Mouse (Mus musculus) kidney, embryonic 16.5 days (tissue): ENCODE measurements at regions not wholly inside any gene's neighbourhood (a gene's known extent, or its start where the extent isn't known, plus 50 kb on each side); places are given as distances from the start of the nearest gene placed in this dataset.
"Not testable (repeated sequence)": the region's sequence is repeated elsewhere in the genome, so short reads cannot be mapped to it uniquely, and the experiment has no call there.

Source experiments
- ATAC-seq: fragments of 200-750 bp; cut with Nextera tagmentation; 2 replicates; pipeline ENCODE4 v1.8.0; 2017; ENCODE audit warnings: moderate TSS enrichment; ENCODE audit not compliant: low FRiP score, low TSS enrichment
- H3K27ac ChIP-seq: fragments of 300-500 bp; sonication (generic); 2 replicates; pipeline ENCODE4 v1.5.1; 2014; ENCODE audit warnings: low read length
- H3K27me3 ChIP-seq: fragments of 300-500 bp; sonication (generic); 2 replicates; pipeline ENCODE4 v1.6.1; 2014; ENCODE audit warnings: low read length, control low read depth, mixed read lengths; ENCODE audit not compliant: insufficient read depth
- H3K36me3 ChIP-seq: fragments of 300-500 bp; sonication (generic); 2 replicates; pipeline ENCODE4 v1.6.1; 2014; ENCODE audit warnings: low read length, control low read depth, mixed read lengths; ENCODE audit not compliant: insufficient read depth
- H3K4me1 ChIP-seq: fragments of 300-500 bp; sonication (generic); 2 replicates; pipeline ENCODE4 v1.6.1; 2014; ENCODE audit warnings: low read length, control low read depth, mixed read lengths; ENCODE audit not compliant: insufficient read depth
- H3K4me2 ChIP-seq: fragments of 300-500 bp; sonication (generic); replicated peaks from 2 replicates; pipeline ENCODE4 v1.6.1; 2014; ENCODE audit warnings: low read depth, low read length
- H3K4me3 ChIP-seq: fragments of 300-500 bp; sonication (generic); 2 replicates; pipeline ENCODE4 v1.5.1; 2014; ENCODE audit warnings: mild to moderate bottlenecking, low read length
- H3K9ac ChIP-seq: fragments of 300-500 bp; sonication (generic); replicated peaks from 2 replicates; pipeline ENCODE4 v1.6.1; 2014; ENCODE audit warnings: low read length
- H3K9me3 ChIP-seq: fragments of 300-500 bp; sonication (generic); 2 replicates; pipeline ENCODE4 v1.6.1; 2016; ENCODE audit warnings: low read length, control low read depth
- WGBS: fragments of 180-500 bp; shearing (Covaris S2); extraction: QIAGEN DNeasy Blood & Tissue Kit; methylation state at CpG from one replicate; pipeline ENCODE4 v1.1.7; 2014; 5-methylcytosine and 5-hydroxymethylcytosine counted together

- 81% methylated on average over 4 of the region's 4 CpGs for WGBS
- ATAC-seq = no peak
- H3K9ac ChIP-seq = no peak overlapping the region
- H3K4me2 ChIP-seq = no peak overlapping the region
- H3K4me1 ChIP-seq = no peaks in the 10 kb centered on the region
- H3K27me3 ChIP-seq = no peaks in the 10 kb centered on the region
- no peak overlapping the region for H3K27ac ChIP-seq
- H3K9me3 ChIP-seq = peaks cover 7% of the 10 kb centered on the region
- no peak overlapping the region for H3K4me3 ChIP-seq
- no peaks in the 10 kb centered on the region for H3K36me3 ChIP-seq
Observed at GRCm38 (mm10) chr1:35913551-35913950, 154.6 kb upstream of the Hs6st1 start.

- ATAC-seq, H3K9ac ChIP-seq, H3K27me3 ChIP-seq, H3K36me3 ChIP-seq, H3K4me1 ChIP-seq, H3K27ac ChIP-seq, H3K4me2 ChIP-seq, H3K9me3 ChIP-seq, H3K4me3 ChIP-seq: not testable (repeated sequence)
- 92% methylated on average over 8 of the region's 8 CpGs for WGBS
Observed at GRCm38 (mm10) chr1:35914175-35914574, 154.0 kb upstream of the Hs6st1 start.

GRCm38 (mm10) chr1:35915526-35915925 is 152.7 kb upstream of the Hs6st1 start:
- no peaks in the 10 kb centered on the region for H3K4me1 ChIP-seq
- no peak for ATAC-seq
- peaks cover 7% of the 10 kb centered on the region for H3K9me3 ChIP-seq
- no peak overlapping the region for H3K9ac ChIP-seq
- H3K4me2 ChIP-seq = no peak overlapping the region
- no peak overlapping the region for H3K27ac ChIP-seq
- no peaks in the 10 kb centered on the region for H3K27me3 ChIP-seq
- WGBS = 84% methylated on average over 6 of the region's 6 CpGs
- H3K36me3 ChIP-seq = no peaks in the 10 kb centered on the region
- H3K4me3 ChIP-seq = no peak overlapping the region

GRCm38 (mm10) chr1:35919840-35920734 is 148.1 kb upstream of the Hs6st1 start:
- Histone ChIP-seq H3K9me3 (peaks cover 1% of the 10 kb centered on the region), H3K36me3 (no peaks in the 10 kb centered on the region), H3K9ac (no peak overlapping the region), H3K4me3 (no peak overlapping the region), H3K4me2 (no peak overlapping the region), H3K27ac (no peak overlapping the region), H3K4me1 (no peaks in the 10 kb centered on the region), H3K27me3 (no peaks in the 10 kb centered on the region)
- ATAC-seq = no peak
- 78% methylated on average over 12 of the region's 12 CpGs for WGBS

GRCm38 (mm10) chr1:35924796-35925195 is 143.4 kb upstream of the Hs6st1 start:
- Histone ChIP-seq H3K4me1 (peaks cover 7% of the 10 kb centered on the region; the same call in 1 of the 2 replicates), H3K4me2 (no peak overlapping the region), H3K27ac (no peak overlapping the region), H3K4me3 (no peak overlapping the region), H3K9ac (no peak overlapping the region), H3K9me3 (no peaks in the 10 kb centered on the region), H3K27me3 (no peaks in the 10 kb centered on the region), H3K36me3 (no peaks in the 10 kb centered on the region)
- no peak for ATAC-seq
- WGBS = 92% methylated on average over 4 of the region's 4 CpGs

GRCm38 (mm10) chr1:35925301-35925700 is 142.9 kb upstream of the Hs6st1 start:
- Histone ChIP-seq H3K27me3 (no peaks in the 10 kb centered on the region), H3K4me2 (no peak overlapping the region), H3K4me1 (peaks cover 7% of the 10 kb centered on the region; the same call in 1 of the 2 replicates), H3K36me3 (no peaks in the 10 kb centered on the region), H3K27ac (no peak overlapping the region), H3K9ac (no peak overlapping the region), H3K9me3 (no peaks in the 10 kb centered on the region), H3K4me3 (no peak overlapping the region)
- no peak for ATAC-seq
- 86% methylated on average over 4 of the region's 4 CpGs for WGBS

GRCm38 (mm10) chr1:35926191-35927048 is 141.8 kb upstream of the Hs6st1 start:
- H3K4me1 ChIP-seq = peaks cover 7% of the 10 kb centered on the region; the same call in 1 of the 2 replicates
- H3K27ac ChIP-seq = no peak overlapping the region
- H3K36me3 ChIP-seq = no peaks in the 10 kb centered on the region
- no peaks in the 10 kb centered on the region for H3K27me3 ChIP-seq
- 64% methylated on average over 5 of the region's 5 CpGs for WGBS
- H3K4me2 ChIP-seq = no peak overlapping the region
- ATAC-seq = peak; percentile 35; the same call in 1 of the 2 replicates
- H3K9me3 ChIP-seq = no peaks in the 10 kb centered on the region
- H3K9ac ChIP-seq = no peak overlapping the region
- H3K4me3 ChIP-seq = no peak overlapping the region

GRCm38 (mm10) chr1:35927049-35927415 is 141.2 kb upstream of the Hs6st1 start:
- Histone ChIP-seq H3K9ac (no peak overlapping the region), H3K4me1 (peaks cover 7% of the 10 kb centered on the region; the same call in 1 of the 2 replicates), H3K4me2 (no peak overlapping the region), H3K27ac (no peak overlapping the region), H3K4me3 (no peak overlapping the region), H3K9me3 (no peaks in the 10 kb centered on the region), H3K27me3 (no peaks in the 10 kb centered on the region), H3K36me3 (no peaks in the 10 kb centered on the region)
- 34% methylated on average over 3 of the region's 3 CpGs for whole genome bisulfite sequencing
- ATAC-seq = no peak

- H3K4me1 ChIP-seq = peaks cover 14% of the 10 kb centered on the region
- H3K36me3 ChIP-seq = no peaks in the 10 kb centered on the region
- H3K27me3 ChIP-seq = no peaks in the 10 kb centered on the region
- H3K9me3 ChIP-seq = no peaks in the 10 kb centered on the region
- H3K4me3 ChIP-seq = no peak overlapping the region
- no peak overlapping the region for H3K27ac ChIP-seq
- no peak overlapping the region for H3K9ac ChIP-seq
- no peak overlapping the region for H3K4me2 ChIP-seq
- 46% methylated on average over 3 of the region's 3 CpGs for WGBS
- no peak for ATAC-seq
Observed at GRCm38 (mm10) chr1:35930351-35930750, 137.8 kb upstream of the Hs6st1 start.

- Histone ChIP-seq H3K9ac (no peak overlapping the region), H3K36me3 (no peaks in the 10 kb centered on the region), H3K27me3 (no peaks in the 10 kb centered on the region), H3K27ac (no peak overlapping the region), H3K4me2 (no peak overlapping the region), H3K4me1 (peaks cover 17% of the 10 kb centered on the region), H3K9me3 (no peaks in the 10 kb centered on the region), H3K4me3 (no peak overlapping the region)
- no peak for ATAC-seq
- 69% methylated on average over 7 of the region's 7 CpGs for WGBS
Observed at GRCm38 (mm10) chr1:35931056-35931455, 137.1 kb upstream of the Hs6st1 start.
